Mouse (Mus musculus): ENCODE results near the gene Epb41l2. TPM values are rescaled to one million over a fixed set of nuclear protein-coding genes. Genes with fewer than 3 reads are reported as not detected.

Epb41l2 gene
- total RNA-seq, 2 experiments from 2014 or later: 165 to 192 TPM

DNA sequence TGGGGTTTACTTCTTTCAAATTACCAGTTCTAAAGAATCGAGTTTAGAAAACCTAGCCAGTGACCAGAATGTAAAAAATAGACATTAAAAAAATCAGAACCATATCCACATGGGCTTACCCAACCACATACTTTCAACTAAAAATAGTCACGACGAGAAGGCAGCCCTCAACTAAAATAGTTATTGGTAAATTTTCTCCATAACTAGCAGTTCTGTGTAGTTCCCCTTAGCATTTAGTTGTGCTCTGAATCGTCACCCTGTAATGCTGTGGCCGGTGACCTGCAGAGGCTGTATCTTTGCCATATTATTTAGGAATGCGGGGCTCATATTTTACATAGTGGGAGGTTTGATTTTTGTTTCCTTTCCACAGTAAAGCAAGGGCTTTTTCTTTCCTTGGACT is 2.6 kb downstream of the Epb41l2 start:
- DNase-seq (ENCODE audit: low spot score in 2 of 2): no peak

DNA sequence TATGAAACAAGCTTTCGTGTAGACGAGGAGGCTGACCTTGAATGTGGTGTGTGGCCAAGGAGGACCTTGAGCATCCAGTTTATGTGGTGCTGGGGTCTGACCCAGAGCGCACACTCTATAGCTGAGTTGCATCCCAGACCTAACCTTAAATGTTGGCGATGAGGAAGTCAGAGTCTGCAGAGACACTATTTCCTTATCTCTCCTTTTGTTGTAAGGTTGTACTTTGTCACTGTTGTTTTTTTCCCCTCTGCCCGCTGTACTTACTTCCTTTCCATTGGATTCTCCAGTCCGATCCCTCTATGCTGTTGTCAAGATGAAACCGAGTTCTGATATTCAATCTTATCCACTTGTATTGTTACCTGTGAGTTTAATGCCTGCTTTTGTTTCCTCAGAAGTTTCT is 5.6 kb downstream of the Epb41l2 start:
- DNase-seq (ENCODE audit: low spot score in 2 of 2): no peak

DNA sequence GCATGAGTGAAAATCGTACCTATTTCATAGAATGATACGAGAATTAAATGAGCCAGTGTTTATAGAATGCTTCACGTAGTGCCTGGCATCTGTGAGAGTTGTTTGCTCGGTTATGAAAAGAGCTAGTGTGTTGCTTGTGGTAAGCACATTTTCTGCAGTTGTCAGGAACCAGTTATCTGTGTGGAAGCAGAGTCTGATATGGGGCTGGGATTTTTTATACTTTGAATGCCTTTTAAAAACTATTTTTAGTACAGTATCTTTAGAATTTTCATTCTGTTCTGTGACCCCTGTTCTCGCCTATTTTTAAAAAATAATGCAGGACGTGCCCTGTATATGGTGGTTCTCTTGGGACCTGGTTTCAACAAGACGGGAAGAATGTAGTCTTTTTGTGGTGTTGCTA is 6.1 kb downstream of the Epb41l2 start:
- DNase-seq (ENCODE audit: low spot score in 2 of 2): no peak

DNA sequence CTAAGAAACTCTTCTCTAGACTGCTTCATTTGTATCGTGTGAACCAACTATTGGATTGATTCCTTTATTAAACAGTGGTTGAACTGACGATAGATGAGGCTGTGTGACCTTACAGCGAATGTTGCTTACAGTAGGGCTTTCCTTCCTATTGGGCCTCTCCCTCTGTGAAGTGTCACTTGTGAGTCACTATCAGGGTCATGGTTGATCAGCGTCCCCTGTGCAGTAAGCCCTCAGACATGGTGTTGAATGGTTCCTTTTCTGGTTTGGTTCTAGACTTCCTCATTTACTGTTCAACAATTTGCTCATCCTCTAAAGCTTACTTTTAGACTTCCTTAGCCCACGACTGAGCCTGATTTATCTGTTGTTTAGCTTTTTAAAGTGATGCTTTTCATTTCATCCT is 7.1 kb downstream of the Epb41l2 start:
- DNase-seq (ENCODE audit: low spot score in 2 of 2): no peak

DNA sequence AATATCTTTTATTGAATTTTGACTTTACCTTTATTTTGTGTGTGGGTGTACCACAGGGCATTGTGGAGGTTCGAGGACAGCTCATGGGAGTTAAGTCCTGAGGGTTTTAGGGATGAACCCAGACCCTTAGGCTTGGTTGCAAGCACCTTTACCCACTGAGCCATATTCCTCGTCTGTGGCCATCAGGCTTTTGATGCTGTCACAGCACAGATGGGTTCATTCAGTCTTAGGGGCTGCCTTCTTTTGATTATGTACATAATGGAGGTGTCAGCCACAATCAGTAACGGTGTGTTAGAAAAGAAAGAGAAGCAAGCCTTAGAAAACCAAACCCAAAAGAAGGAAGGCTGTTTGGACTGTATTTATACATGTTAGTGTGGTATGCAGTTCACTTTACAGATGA is 9.3 kb downstream of the Epb41l2 start:
- no peak for DNase-seq (ENCODE audit: low spot score in 2 of 2)

DNA sequence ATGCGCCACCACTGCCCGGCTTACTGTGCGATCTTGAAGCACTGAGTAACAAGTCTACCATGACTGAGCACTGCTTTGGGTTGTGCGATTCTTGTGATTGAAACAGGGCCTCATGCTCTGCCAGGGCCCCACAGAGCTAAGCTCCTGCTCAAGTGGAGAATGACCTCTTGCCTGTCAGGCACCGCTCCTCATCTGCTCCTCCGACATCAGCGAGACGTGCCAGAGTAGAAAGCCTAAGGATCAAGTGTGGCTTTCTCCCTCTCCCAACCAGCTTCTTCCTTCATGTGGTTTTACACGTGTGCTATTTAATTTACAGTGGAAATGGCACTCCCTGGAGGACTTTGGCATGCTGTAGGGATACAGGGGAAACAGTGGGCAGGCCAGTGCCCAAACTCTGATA is 10.1 kb downstream of the Epb41l2 start:
- no peak for DNase-seq (ENCODE audit: low spot score in 2 of 2)

DNA sequence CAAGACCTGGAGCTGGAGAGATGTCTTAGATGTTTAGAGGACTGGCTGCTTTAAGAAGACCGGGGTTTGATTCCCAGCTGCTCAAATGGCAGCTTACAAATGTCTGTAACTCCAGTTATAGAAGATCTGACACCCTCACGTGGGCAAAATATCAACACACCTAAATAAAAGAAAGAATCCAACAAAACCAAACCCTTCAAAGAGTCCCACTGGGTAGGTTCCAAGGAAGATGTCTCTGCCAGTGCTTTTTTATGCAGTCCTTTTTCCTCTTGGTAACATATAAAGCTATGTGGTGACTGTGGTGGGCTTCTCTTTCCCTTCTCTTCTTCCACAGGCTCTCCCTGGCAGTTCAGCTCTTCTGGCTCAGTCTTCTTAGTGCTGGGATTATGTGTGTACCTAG is 11.7 kb downstream of the Epb41l2 start:
- DNase-seq (ENCODE audit: low spot score in 2 of 2): no peak

DNA sequence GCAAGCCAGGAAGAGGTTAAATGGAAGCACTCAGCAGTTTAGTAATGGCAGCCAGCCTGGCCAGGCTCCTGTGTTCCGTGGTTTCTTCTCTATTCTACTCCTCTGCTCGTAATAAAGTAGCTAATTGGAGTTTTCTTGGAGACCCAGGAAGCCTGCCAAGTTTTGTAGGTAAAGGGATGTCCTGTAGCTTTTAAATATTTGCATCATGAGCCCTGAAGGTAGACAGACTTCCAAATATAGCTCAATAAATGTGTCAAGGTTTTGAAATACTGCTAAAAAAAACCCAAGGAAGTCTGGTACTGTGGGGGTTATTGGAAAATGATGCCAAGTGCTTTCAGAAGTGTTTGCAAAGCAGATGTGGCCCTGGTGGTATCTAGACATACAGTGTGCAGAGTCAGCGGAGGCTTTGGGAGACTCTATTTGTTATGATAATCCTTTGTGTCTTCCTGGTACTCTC is 12.3 kb downstream of the Epb41l2 start:
- DNase-seq (ENCODE audit: low spot score in 2 of 2): no peak

DNA sequence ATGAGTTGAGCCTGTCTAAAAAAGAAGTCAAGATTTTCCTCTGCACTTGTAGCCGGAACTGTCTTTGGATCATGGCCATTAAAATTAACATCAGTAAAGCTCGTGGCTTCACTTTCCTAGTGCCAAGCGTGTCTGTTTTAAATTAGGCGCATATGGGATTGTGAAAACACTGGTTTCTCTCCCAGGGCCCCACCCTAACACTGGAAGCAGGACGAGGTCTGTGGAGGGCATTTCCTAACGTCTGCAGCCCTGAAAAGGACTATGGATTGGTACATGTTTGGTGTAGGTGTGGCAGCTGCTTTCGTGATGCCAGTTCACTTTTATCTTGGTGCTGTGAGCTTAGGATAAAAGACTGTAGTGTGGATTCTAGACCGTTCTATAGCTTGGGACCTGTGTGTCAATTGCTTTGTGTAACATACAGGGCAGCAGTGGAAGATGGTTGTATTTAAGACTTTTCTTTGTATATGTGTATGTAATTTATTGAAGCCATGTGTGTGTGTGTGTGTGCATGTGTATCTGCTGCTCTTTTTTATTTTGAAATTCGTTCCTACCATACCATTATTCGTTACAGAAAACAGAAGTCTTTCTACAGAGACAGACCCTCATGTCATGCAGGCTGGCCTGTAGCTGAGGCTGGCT is 13.0 kb downstream of the Epb41l2 start:
- DNase-seq (ENCODE audit: low spot score in 2 of 2): no peak

DNA sequence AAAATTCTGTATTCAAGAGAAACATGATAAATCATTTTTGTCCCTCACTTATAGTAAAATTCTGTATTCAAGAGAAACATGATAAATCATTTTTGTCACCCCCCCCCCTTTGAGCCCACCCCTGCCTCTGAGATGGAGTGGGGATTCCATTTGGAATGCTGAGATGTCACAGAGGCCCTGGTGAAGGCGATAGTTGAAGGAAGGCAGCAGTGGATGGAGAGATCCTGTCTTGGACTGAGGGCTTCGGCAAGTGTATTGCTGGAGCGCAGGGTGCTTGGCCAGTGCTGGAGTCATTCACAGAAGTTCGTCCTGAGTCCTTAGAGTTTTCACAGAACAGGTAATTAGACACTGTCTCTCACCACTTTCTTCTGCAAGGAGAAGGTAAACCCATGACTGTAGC is 15.4 kb downstream of the Epb41l2 start:
- DNase-seq (ENCODE audit: low spot score in 2 of 2): no peak

DNA sequence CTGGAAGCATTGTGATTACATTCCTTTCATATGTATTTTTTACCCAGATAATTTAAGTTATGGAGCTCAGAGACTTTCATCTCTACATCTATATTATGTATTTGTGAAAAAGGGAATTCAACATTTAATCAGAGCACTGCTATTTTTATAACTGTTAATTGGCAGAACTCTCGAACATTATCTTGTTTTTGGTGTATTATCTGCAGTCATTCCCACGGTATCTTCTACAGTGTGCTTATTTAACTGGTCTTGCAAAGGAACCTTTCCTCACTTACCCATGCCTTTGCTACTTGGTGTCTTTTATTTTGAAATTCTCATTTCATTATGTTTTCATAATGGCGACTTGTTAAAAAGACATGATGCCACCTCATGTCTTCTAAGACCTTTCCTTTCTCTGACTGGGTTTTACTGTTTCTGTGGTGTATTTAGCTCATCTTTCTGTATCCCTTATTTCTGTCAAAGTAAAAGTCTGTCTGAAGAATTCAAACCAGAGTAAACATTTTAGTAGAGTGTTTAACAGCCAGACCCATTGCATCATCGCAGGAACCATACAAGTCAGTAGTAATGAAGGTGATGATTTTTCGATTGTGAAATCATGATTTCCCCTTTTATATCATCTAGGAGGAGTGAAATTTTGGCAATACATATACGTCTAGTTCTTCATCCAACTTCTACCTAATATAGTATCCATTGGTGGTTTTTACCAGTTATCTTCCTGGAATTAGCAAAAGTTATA is 21.3 kb downstream of the Epb41l2 start:
- DNase-seq (ENCODE audit: low spot score in 2 of 2): no peak

DNA sequence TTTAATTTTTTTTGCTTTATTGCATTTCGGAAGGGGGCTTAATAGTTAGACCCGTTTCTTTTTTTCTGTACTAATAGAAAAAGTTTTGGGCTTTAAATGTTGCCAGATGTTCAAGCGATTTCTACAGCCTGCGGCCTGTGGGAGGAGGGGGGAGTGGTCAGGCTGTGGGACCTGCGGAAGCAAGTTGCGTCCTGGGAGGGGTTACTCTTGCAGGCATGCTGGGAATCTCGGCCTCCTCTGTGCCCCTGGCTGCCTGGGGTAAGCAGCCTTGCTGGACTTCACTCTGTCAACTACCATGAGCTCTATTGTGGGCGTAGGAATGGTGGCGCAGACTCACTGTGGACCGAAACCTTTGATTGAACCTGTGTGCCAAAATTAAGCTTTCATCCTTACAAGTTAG is 22.4 kb downstream of the Epb41l2 start:
- DNase-seq (ENCODE audit: low spot score in 2 of 2): no peak

DNA sequence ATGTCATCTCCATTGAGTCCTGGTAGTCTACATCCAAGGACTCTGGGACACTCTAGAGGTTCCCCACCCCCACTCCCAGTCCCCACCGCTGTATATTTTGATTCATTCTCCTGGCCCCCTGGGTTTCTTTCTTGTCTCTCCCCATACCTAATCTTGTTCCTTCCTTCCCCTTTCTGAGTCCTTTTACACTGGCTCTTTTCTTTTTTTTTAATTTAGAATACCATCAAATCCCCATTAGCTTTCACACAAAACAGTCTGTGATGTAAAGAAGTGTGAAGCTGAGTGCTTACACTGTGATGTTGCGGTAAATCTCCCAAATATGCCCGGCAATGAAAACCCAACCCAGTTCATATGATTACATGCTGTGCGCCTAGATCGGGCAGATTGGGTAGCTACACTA is 23.6 kb downstream of the Epb41l2 start:
- DNase-seq (ENCODE audit: low spot score in 2 of 2): no peak

DNA sequence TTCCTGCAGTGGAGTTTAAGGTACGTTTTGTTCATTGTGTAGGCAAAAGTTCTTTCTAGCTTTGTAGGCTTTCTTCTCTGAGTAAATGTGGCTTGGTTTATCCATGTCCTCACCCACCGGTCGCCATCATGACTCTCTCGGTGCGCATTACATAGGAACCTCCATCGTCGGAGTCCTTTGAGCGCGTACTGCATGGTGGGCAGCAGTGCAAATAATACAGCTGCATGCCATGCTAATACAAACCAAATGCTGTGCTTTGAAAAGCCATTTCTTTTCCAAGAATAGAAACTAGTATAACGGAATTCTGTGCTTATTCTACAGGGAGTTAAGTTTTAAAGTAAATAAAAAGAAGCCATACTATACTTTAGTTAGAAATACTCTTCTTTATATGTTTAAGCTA is 24.8 kb downstream of the Epb41l2 start:
- DNase-seq (ENCODE audit: low spot score in 2 of 2): no peak

DNA sequence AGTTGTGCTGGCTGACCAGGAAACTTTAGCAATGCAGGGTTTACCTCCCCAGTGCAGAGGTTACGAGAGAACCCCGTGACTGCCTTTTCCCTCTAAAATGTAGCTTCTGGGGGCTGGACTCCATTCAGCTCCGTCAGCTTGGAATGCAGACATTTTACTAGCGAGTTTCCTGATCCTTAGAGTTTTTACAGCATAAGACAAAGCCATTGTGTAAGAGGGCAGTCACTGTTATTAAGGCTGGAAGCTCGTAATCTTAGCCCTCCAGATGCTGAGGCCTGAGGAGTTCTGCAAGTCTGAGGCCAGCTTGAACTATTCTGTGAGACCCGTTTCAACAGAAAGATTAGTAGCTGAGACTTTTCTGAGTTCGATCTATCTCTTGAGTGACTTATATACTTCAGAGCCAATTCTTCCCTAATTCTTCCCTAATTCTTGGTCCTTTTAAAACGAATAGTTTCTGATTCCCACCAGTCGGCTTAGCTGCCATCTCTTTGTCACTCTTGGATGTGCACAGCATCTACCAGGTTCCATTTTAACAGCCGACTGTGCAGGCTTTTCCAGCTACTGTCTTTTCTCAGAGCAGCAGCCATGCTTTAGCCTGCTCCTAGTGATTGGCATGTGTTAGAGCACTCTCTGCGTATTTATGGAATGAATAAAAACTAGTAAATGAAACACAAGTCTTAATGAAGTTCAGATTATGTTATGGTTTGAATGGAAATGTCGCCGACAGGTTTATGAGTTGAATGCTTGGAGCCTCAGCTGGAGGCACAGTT is 26.4 kb downstream of the Epb41l2 start:
- DNase-seq (ENCODE audit: low spot score in 2 of 2): no peak

DNA sequence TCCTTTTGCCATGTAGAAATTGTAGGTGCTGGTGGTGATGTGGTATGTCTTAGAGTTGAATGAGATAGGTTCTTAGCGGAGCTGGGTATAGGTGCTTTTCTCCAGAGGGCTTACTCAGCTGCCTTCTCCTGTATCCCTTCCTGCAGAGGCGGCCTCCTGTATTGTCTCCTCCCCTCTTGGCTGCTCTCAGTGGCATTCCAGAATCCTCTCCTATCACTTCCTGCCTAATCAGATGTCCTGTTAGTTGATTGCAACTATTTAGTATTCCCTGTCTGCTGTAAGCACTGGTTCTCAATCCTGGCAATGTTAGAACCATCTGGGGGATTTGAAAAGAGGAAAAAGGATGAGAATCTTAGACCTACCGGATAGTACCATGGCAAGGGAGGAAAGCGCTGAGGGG is 27.3 kb downstream of the Epb41l2 start:
- DNase-seq (ENCODE audit: low spot score in 2 of 2): no peak

DNA sequence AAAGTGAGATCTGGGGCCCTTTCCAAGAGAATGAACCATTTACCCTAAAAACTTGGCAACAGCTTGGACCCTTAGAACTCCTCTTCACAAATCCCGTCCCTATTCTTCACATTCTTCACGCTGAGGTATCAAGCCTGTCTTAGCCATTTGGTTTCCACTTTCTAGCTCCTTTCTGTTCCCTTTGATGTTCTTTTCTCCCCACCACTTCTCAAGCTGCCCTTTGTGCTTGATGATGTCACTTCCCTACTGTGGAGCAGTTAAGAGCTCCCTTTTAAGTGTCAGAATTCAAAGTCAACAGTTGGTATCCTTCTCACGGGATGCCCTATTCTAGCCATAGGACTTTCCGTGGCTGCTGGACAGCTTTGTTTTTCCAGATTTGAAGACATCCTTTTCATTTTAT is 27.7 kb downstream of the Epb41l2 start:
- DNase-seq (ENCODE audit: low spot score in 2 of 2): no peak

DNA sequence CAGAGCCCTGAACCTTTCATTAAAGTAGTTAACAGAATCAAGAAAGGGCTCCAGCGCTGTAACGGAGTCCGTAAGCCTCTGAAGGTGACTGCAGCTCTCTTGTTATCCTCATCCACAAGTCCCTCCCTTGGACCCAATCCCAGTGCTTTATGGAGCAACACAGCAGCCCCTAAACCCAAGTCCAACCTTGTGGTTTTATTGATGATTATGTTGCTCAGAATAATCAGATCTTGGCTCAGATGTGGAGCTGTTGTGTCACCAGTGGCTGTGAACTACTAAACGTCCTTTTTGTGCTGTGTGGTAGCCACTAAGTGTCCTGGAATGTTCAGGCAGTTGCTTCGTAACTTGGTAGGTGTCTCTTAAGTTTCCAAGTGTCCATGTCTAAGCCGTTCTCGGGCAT is 33.2 kb downstream of the Epb41l2 start:
- DNase-seq (ENCODE audit: low spot score in 2 of 2): no peak

DNA sequence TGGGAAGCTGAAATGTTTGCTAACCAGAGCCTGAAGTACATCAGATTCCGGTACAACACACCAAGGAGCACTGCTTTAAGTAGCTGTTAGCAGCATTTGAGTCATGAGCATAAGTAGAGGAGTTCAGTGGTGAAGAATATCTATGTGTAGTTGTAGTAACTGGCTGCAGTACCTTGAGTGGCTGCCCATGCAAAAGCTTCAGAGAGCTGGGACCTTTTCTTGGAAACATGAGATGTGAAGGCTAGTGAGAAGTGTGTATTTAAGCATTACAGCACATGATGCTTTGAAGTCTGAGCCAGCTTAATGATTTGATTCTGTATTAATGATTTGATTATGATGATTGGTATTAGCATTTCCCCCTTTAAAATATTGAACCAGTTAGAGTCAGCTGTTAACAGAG is 34.1 kb downstream of the Epb41l2 start:
- no peak for DNase-seq (ENCODE audit: low spot score in 2 of 2)

DNA sequence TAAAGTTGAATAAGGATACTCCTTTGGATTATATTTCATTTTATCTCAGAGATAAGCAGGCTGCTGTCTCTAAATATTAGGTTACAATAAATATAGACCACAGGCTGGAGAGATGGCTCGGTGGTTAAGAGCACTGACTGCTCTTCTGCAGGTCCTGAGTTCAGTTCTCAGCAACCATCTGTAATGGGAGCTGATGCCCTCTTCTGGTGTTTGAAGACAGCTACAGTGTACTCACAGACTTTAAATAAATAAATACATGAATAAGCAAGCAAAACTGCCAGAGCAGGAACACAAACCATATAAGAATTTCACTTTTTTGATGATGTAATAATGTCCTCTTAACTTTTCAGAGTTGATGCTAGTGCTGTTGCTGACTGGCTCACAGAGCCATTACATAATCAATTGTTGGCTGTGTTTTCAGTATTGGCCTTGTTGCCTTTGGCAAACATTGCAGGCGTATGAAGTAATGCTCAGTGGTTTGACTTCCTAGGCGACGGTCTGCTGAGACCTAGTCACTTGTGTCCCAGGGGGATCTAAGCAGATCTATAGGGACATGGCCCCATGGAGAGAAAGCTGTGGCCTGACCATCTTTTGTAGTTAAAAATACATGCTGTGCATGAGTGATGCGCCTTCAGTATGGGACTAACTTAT is 35.8 kb downstream of the Epb41l2 start:
- no peak for DNase-seq (ENCODE audit: low spot score in 2 of 2)

DNA sequence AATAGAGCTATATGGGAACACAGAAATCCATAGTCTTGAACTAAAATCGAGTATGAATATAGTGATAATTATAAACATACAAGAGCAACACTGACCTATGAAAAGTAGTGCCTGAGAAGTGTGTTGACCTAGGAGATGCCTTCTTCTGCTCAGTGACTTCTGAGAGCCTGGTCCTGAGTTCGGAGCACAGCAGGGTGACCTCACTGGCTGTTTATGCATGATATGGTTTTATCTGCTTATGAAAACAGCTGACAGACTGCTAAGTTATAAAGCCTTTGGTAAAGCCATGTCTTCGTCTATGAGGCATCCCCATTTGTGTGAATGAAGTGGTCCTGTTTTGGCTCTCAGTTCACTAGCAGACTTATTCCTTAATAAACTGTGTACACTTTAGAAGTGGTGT is 37.3 kb downstream of the Epb41l2 start:
- no peak for DNase-seq (ENCODE audit: low spot score in 2 of 2)
